Mouse (Mus musculus) embryonic fibroblast, embryonic 13.5 days (primary cell): ENCODE data around the gene Ripk3.

Source experiments
- CTCF ChIP-seq: IDR thresholded peaks from 2 replicates; pipeline ENCODE4 v1.5.1; 2011; ENCODE audit warnings: mild to moderate bottlenecking, control low read depth, low read length, moderate library complexity, borderline replicate concordance; ENCODE audit not compliant: insufficient read depth
- POLR2A ChIP-seq: IDR thresholded peaks from 2 replicates; pipeline ENCODE4 v1.6.1; 2011; ENCODE audit warnings: low read depth, mild to moderate bottlenecking, control low read depth, low read length, moderate library complexity

- TF ChIP-seq POLR2A (no peak), CTCF (no peak)
These were observed 41.2 kb upstream of the Ripk3 start for GRCm38 (mm10) chr14:55829854-55830253.
